Mouse (Mus musculus) olfactory bulb, adult 2 months (tissue): ENCODE results near the gene Cask.

Experiments
- CTCF ChIP-seq: fragments of 200-500 bp; IDR thresholded peaks from 2 replicates; pipeline ENCODE4 v1.5.1; 2012; ENCODE audit warnings: low read depth, mild to moderate bottlenecking, low read length, moderate library complexity; ENCODE audit not compliant: insufficient read depth
- POLR2A ChIP-seq: fragments of 200-500 bp; IDR thresholded peaks from 2 replicates; pipeline ENCODE4 v1.6.1; 2012; ENCODE audit warnings: mild to moderate bottlenecking, low read depth, low read length, moderate library complexity; ENCODE audit not compliant: insufficient read depth

- TF ChIP-seq CTCF = no peak
- TF ChIP-seq POLR2A = no peak
Measured at GRCm38 (mm10) chrX:13718283-13718682, 132.9 kb downstream of the Cask start.
